Mouse (Mus musculus) C2C12 (cell line): ENCODE data around the gene Spred2.

Experiments
- CEBPB ChIP-seq: IDR thresholded peaks from one replicate; pipeline ENCODE4 v1.6.1; 2011; ENCODE audit warnings: low read depth, mild to moderate bottlenecking, control low read depth, moderate library complexity
- CTCF ChIP-seq: IDR thresholded peaks from one replicate; pipeline ENCODE4 v1.5.1; 2011; ENCODE audit not compliant: control insufficient read depth, insufficient read depth, insufficient read length
- FOSL1 ChIP-seq: IDR thresholded peaks from one replicate; pipeline ENCODE4 v1.8.0; 2011; ENCODE audit warnings: mild to moderate bottlenecking, low read length; ENCODE audit not compliant: poor library complexity, insufficient read depth, severe bottlenecking
- MAX ChIP-seq: IDR thresholded peaks from one replicate; pipeline ENCODE4 v1.6.1; 2011; ENCODE audit warnings: mild to moderate bottlenecking, control low read depth
- MYOD1 ChIP-seq: IDR thresholded peaks from one replicate; pipeline ENCODE4 v1.6.1; 2011; ENCODE audit warnings: low read depth; ENCODE audit not compliant: control insufficient read depth, insufficient read length
- MYOG ChIP-seq: IDR thresholded peaks from one replicate; pipeline ENCODE4 v1.6.1; 2011; ENCODE audit not compliant: control insufficient read depth, insufficient read length; ENCODE audit errors: extremely low read depth
- USF1 ChIP-seq: IDR thresholded peaks from one replicate; pipeline ENCODE4 v1.6.1; 2011; ENCODE audit warnings: low read depth, mild to moderate bottlenecking, control low read depth, moderate library complexity

- TF ChIP-seq CTCF (no peak), MAX (no peak), USF1 (no peak), FOSL1 (no peak), MYOD1 (no peak), MYOG (no peak), CEBPB (no peak)
These were observed 2.6 kb downstream of the Spred2 start for GRCm38 (mm10) chr11:19926843-19927120.
